Mouse (Mus musculus) heart, postnatal 36 days (tissue): ENCODE results near the gene Gpr179. TPM values are rescaled to one million over a fixed set of nuclear protein-coding genes. Genes with fewer than 3 reads are reported as not detected.
"Not testable (repeated sequence)": the region's sequence is repeated elsewhere in the genome, so short reads cannot be mapped to it uniquely, and the experiment has no call there.

Experiments
- DNase-seq, 2 experiments: peaks; one replicate each; pipeline ENCODE4 v3.0.0; 2021 to 2022
- intact Hi-C: fragments of 180-260 bp; cut with DNase I; formaldehyde crosslinking; loops from one replicate; pipeline ENCODE4 v1.15.1; 2025
- total RNA-seq, 2 experiments: library from RNA; stranded (reverse); gene quantifications; 2 replicates each; pipeline ENCODE4 v1.2.3; 2021

Gpr179 gene
- total RNA-seq, 2 experiments from 2014 or later: 0.08 to 0.11 TPM

GRCm38 (mm10) chr11:97328148-97328547, 23.7 kb downstream of the Gpr179 start:
- peak; percentile 65 to 78 for DNase-seq
- intact Hi-C loops: loop anchor here (2.0 kb wide), 1 partner anchor 129 kb away; no protein-coding TSS in a partner anchor

GRCm38 (mm10) chr11:97325224-97325623, 26.7 kb downstream of the Gpr179 start:
- intact Hi-C loops: no loop called here
- DNase-seq: no peak

GRCm38 (mm10) chr11:97321894-97322600, 29.8 kb downstream of the Gpr179 start:
- intact Hi-C loops, DNase-seq: not testable (repeated sequence)

- intact Hi-C loops: no loop called here
- DNase-seq: no peak
Observed at GRCm38 (mm10) chr11:97321197-97321596, 30.7 kb downstream of the Gpr179 start.

- peak; percentile 98 to 99 for DNase-seq
- intact Hi-C loops: loop anchor here (1.0 kb wide), 1 partner anchor 36 kb away; the partner anchor contains the start of gene Npepps
Observed at GRCm38 (mm10) chr11:97315504-97316503, 36.1 kb downstream of the Gpr179 start, which contains the start of gene Mrpl45. Gene Mrpl45 (plus strand): TSS chr11:97315716.

- DNase-seq: no peak
- intact Hi-C loops: loop anchor here (1.0 to 5.0 kb wide), 2 partner anchors 35 to 113 kb away; partner anchors contain the start of gene Npepps
Observed at GRCm38 (mm10) chr11:97314751-97315503, 37.0 kb downstream of the Gpr179 start.

GRCm38 (mm10) chr11:97314110-97314509, 37.8 kb downstream of the Gpr179 start:
- intact Hi-C loops: loop anchor here (5.0 kb wide), 1 partner anchor 112 kb away; no protein-coding TSS in a partner anchor
- no peak for DNase-seq

GRCm38 (mm10) chr11:97312871-97313270, 39.0 kb downstream of the Gpr179 start:
- DNase-seq: not testable (repeated sequence)
- intact Hi-C loops: loop anchor here (5.0 kb wide), 1 partner anchor 111 kb away; no protein-coding TSS in a partner anchor

- DNase-seq: peak; percentile 45 to 61
- intact Hi-C loops: loop anchor here (2.0 to 5.0 kb wide), 2 partner anchors 30 to 109 kb away; partner anchors contain the start of gene Npepps
Observed at GRCm38 (mm10) chr11:97310895-97311631, 40.8 kb downstream of the Gpr179 start.

GRCm38 (mm10) chr11:97309911-97310571, 41.8 kb downstream of the Gpr179 start:
- intact Hi-C loops: loop anchor here (2.0 to 5.0 kb wide), 2 partner anchors 29 to 108 kb away; partner anchors contain the start of gene Npepps
- DNase-seq: peak; percentile 68 to 77

- intact Hi-C loops: no loop called here
- DNase-seq: peak; percentile 71 to 82
Observed at GRCm38 (mm10) chr11:97309451-97309836, 42.4 kb downstream of the Gpr179 start.

- DNase-seq: no peak
- intact Hi-C loops: no loop called here
Observed at GRCm38 (mm10) chr11:97308806-97309450, 42.9 kb downstream of the Gpr179 start.

GRCm38 (mm10) chr11:97307294-97308069, 44.4 kb downstream of the Gpr179 start:
- intact Hi-C loops: no loop called here
- DNase-seq: peak in 1 of 2 experiments; percentile 25

- DNase-seq: no peak
- intact Hi-C loops: no loop called here
Observed at GRCm38 (mm10) chr11:97304631-97305030, 47.2 kb downstream of the Gpr179 start.

GRCm38 (mm10) chr11:97302231-97302781, 49.6 kb downstream of the Gpr179 start:
- DNase-seq: peak; percentile 67 to 68
- intact Hi-C loops: loop anchor here (1.0 kb wide), 1 partner anchor 20 kb away; no protein-coding TSS in a partner anchor

- intact Hi-C loops: no loop called here
- DNase-seq: no peak
Observed at GRCm38 (mm10) chr11:97301406-97301805, 50.5 kb downstream of the Gpr179 start.

GRCm38 (mm10) chr11:97299939-97300338, 51.9 kb downstream of the Gpr179 start:
- DNase-seq: no peak
- intact Hi-C loops: no loop called here
